ENCODE assay signal across 8 mouse cellular contexts in the genomic region with DNA sequence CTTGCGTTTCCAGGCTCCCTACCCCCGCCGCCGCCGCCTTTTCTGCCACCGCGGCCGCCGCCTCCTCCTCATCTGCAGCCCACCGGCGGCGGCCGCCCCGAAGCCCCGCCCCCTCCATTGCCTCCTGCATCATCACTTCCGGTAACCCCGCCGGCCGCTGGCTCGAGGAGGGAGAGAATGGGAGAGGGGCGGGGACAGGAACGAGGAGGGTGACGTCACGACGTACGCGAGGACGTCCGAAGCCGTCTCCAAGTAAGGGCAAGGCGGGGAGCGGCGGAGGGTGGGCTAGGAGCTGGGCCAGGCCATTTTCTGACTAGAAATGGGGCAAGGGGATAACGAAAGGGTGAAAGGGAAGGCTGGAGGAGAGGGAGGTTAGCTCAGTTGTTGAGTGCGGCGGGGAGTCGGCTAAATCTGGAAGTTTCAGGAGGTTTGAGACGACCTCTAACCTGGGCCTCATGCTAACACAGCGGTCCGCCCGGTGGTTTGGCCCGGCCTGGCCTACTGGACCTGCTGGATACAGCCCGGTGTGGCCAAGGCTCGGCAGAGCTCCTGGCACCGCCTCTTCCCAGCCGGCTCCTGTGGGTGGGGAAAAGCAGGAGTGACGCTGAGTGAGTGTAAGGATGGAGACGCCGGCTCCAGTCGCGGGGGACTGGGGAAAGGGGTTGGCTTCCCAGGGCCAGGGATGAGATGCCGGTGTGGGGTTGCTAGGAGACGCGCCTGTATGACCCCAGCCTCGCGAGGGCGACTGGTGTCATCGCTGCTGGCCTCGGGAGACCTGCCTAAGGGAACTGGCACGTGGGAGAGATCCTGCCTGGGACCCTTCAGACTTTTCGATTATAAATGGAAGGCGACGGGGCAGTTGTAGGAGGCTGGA. TPM values are rescaled to one million over a fixed set of nuclear protein-coding genes. Genes with fewer than 3 reads are reported as not detected.
DNase-seq lines count a peak whose midpoint lies in the region; ATAC-seq and TF ChIP-seq lines count a peak whose summit lies in the region.

A gene (plus strand): TSS at position 223 of the 874 bp plus-strand sequence.
A gene (minus strand): TSS at position 660 of the 874 bp plus-strand sequence.

- ATAC-seq in embryonic facial prominence, embryonic 15.5 days (ENCODE audit: insufficient number of reproducible peaks, low FRiP score, low TSS enrichment, low read depth), result peak; percentile 99
- ATAC-seq in kidney, embryonic 15.5 days (replicated peaks; ENCODE audit: low FRiP score), result peak; percentile 98
- ATAC-seq in monocyte, adult 5-6 weeks (replicated peaks; ENCODE audit: insufficient number of reproducible peaks, low FRiP score, low TSS enrichment, poor library complexity, severe bottlenecking), result peak; percentile 99

- TF ChIP-seq CTCF in bone marrow, adult 2 months (IDR thresholded peaks at IDR 0.05; ENCODE audit: control insufficient read depth, insufficient read depth, low read length), result no peak

- TF ChIP-seq POLR2A in bone marrow, adult 2 months (IDR thresholded peaks at IDR 0.05; ENCODE audit: borderline replicate concordance, control insufficient read depth, low read depth, low read length), result peak; percentile 57; the same call in 1 of the 2 replicates

- peak within 1 kb of the TSS; percentile 87 for H3K4me2 ChIP-seq in embryonic facial prominence, embryonic 15.5 days (replicated peaks)
- peak within 1 kb of the TSS; percentile 73 for H3K4me2 ChIP-seq in kidney, embryonic 15.5 days

- no peaks in the 10 kb centered on the region for H3K9me3 ChIP-seq in embryonic facial prominence, embryonic 15.5 days (replicated peaks)
- no peaks in the 10 kb centered on the region for H3K9me3 ChIP-seq in heart, embryonic 10.5 days
- no peaks in the 10 kb centered on the region for H3K9me3 ChIP-seq in kidney, embryonic 15.5 days (replicated peaks)

- peak within 1 kb of the TSS; percentile 71 for H3K9ac ChIP-seq in embryonic facial prominence, embryonic 15.5 days
- peak within 1 kb of the TSS; percentile 69 for H3K9ac ChIP-seq in kidney, embryonic 15.5 days

- no peaks in the 10 kb centered on the region for H3K27me3 ChIP-seq in embryonic facial prominence, embryonic 15.5 days
- no peaks in the 10 kb centered on the region for H3K27me3 ChIP-seq in heart, embryonic 10.5 days (ENCODE audit: insufficient read depth, poor library complexity, severe bottlenecking)
- H3K27me3 ChIP-seq in kidney, embryonic 15.5 days, result no peaks in the 10 kb centered on the region

- under 1% methylated on average over 63 of the region's 63 CpGs for WGBS in bone marrow, adult 2 months
- under 1% methylated on average over 63 of the region's 63 CpGs for WGBS in embryonic facial prominence, embryonic 15.5 days
- WGBS in heart, embryonic 10.5 days, result under 1% methylated on average over 63 of the region's 63 CpGs
- WGBS in kidney, embryonic 15.5 days, result under 1% methylated on average over 60 of the region's 63 CpGs

- DNase-seq in 416B (ENCODE audit: low read depth) (peak; percentile 98), liver (peak; percentile 98)
- DNase-seq in heart, embryonic 10.5 days (ENCODE audit: low spot score), result peak; percentile 99
- DNase-seq in spleen, postnatal 4 days (ENCODE audit: low spot score in 2 of 2), result peak; percentile 95 to 97

- H3K4me1 ChIP-seq in bone marrow, adult 2 months (ENCODE audit: control insufficient read depth, insufficient read depth, low read length), result no peaks in the 10 kb centered on the region; the same call in 1 of the 2 replicates
- H3K4me1 ChIP-seq in embryonic facial prominence, embryonic 15.5 days, result peaks cover 15% of the 10 kb centered on the region
- peaks cover 15% of the 10 kb centered on the region; the same call in 1 of the 2 replicates for H3K4me1 ChIP-seq in heart, embryonic 10.5 days
- H3K4me1 ChIP-seq in kidney, embryonic 15.5 days, result peaks cover 26% of the 10 kb centered on the region

- H3K27ac ChIP-seq in bone marrow, adult 2 months (ENCODE audit: control insufficient read depth, insufficient read depth, low read depth, low read length, poor library complexity), result peak within 1 kb of the TSS; percentile 69
- peak within 1 kb of the TSS; percentile 98 for H3K27ac ChIP-seq in embryonic facial prominence, embryonic 15.5 days (replicated peaks)
- peak within 1 kb of the TSS; percentile 96 for H3K27ac ChIP-seq in heart, embryonic 10.5 days
- H3K27ac ChIP-seq in kidney, embryonic 15.5 days, result peak within 1 kb of the TSS; percentile 97

- no peaks in the 10 kb centered on the region for H3K36me3 ChIP-seq in embryonic facial prominence, embryonic 15.5 days
- H3K36me3 ChIP-seq in heart, embryonic 10.5 days, result no peaks in the 10 kb centered on the region
- no peaks in the 10 kb centered on the region for H3K36me3 ChIP-seq in kidney, embryonic 15.5 days

- H3K4me3 ChIP-seq in bone marrow, adult 2 months (replicated peaks; ENCODE audit: control insufficient read depth, low read depth, low read length), result peak within 1 kb of the TSS; percentile 74
- peak within 1 kb of the TSS; percentile 75 for H3K4me3 ChIP-seq in embryonic facial prominence, embryonic 15.5 days (replicated peaks)
- H3K4me3 ChIP-seq in heart, embryonic 10.5 days, result peak within 1 kb of the TSS; percentile 80
- peak within 1 kb of the TSS; percentile 66 for H3K4me3 ChIP-seq in kidney, embryonic 15.5 days (replicated peaks)

RNA-seq across cellular contexts. Expression of the first gene that starts in this region (rescaled TPM):
- 2.3 and 4.4 TPM in 2 replicates for polyA plus RNA-seq in bone marrow, adult 2 months (2011; ENCODE audit: insufficient read depth, insufficient read length, low replicate concordance, missing spikeins)
- 11.4 and 11.7 TPM in 2 replicates for polyA plus RNA-seq in embryonic facial prominence, embryonic 15.5 days (2015; fragmentation: Nextera tagmentation; extraction: Ambion mirVana)
- 7.7 and 10.8 TPM in 2 replicates for polyA plus RNA-seq in heart, embryonic 10.5 days (2016; fragmentation: Nextera tagmentation; extraction: Ambion mirVana)
- polyA plus RNA-seq in kidney, embryonic 15.5 days (2015; fragmentation: Nextera tagmentation; extraction: Ambion mirVana), result 6.9 and 8.1 TPM in 2 replicates
- total RNA-seq in monocyte, adult 5-6 weeks (2017), result 4.4 to 8.8 TPM (median 8.6 TPM) in 3 replicates

RNA-seq across cellular contexts. Expression of the second gene that starts in this region (rescaled TPM):
- polyA plus RNA-seq in bone marrow, adult 2 months (2011; ENCODE audit: insufficient read depth, insufficient read length, low replicate concordance, missing spikeins), result 2.7 and 7.9 TPM in 2 replicates
- 13.3 and 14.1 TPM in 2 replicates for polyA plus RNA-seq in embryonic facial prominence, embryonic 15.5 days (2015; fragmentation: Nextera tagmentation; extraction: Ambion mirVana)
- polyA plus RNA-seq in heart, embryonic 10.5 days (2016; fragmentation: Nextera tagmentation; extraction: Ambion mirVana), result 7.4 and 10.1 TPM in 2 replicates
- 9.9 and 10.5 TPM in 2 replicates for polyA plus RNA-seq in kidney, embryonic 15.5 days (2015; fragmentation: Nextera tagmentation; extraction: Ambion mirVana)
- 7.1 to 13.6 TPM (median 11.6 TPM) in 3 replicates for total RNA-seq in monocyte, adult 5-6 weeks (2017)

Comparison
In these comparisons a context has a peak if more than half of its experiments do, and no peak if none do; other contexts are left out.
1. Peak in every context shown above with its lines: DNase-seq, ATAC-seq, H3K4me3 ChIP-seq and H3K27ac ChIP-seq.